8 mouse cellular contexts compared by ENCODE assay signal in the genomic region with DNA sequence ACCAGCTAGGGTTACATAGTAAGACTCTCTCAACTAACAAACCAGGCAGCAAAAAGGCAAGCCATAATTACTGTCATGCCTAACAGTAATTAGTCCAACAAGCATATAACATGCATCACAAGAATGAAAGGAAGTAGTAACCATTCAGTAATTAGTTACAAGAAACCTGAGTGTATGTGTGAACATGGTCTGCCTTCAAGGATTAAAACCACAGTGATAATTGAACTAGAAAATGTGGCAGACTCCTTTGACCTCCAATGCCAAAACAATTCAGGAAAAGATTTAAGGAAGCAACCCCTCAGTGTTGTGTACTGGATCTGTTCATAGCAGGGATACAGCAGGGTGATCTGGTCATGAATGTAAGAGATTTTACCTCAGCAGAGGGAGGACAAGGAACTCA. TPM values are rescaled to one million over a fixed set of nuclear protein-coding genes. Genes with fewer than 3 reads are reported as not detected.
DNase-seq lines count a peak whose midpoint lies in the region; ATAC-seq and TF ChIP-seq lines count a peak whose summit lies in the region.

No protein-coding gene starts in this region.

- H3K4me2 ChIP-seq in midbrain, embryonic 15.5 days, result peak overlapping the region; percentile 46; the same call in 1 of the 2 replicates
- H3K4me2 ChIP-seq in midbrain, embryonic 14.5 days (ENCODE audit: low read length), result no peak overlapping the region

- no peaks in the 10 kb centered on the region for H3K79me2 ChIP-seq in heart, adult 2 months (replicated peaks; ENCODE audit: control insufficient read depth, insufficient read depth, low read length)

- no peaks in the 10 kb centered on the region for H3K9me3 ChIP-seq in midbrain, embryonic 15.5 days
- H3K9me3 ChIP-seq in midbrain, embryonic 14.5 days (ENCODE audit: control insufficient read depth, low read length), result no peaks in the 10 kb centered on the region
- H3K9me3 ChIP-seq in limb, embryonic 10.5 days (replicated peaks), result no peaks in the 10 kb centered on the region

- H3K27me3 ChIP-seq in heart, adult 2 months (ENCODE audit: control insufficient read depth, insufficient read depth, low read length), result no peaks in the 10 kb centered on the region
- no peaks in the 10 kb centered on the region; the same call in 1 of the 2 replicates for H3K27me3 ChIP-seq in midbrain, embryonic 15.5 days (replicated peaks)
- no peaks in the 10 kb centered on the region for H3K27me3 ChIP-seq in midbrain, embryonic 14.5 days (ENCODE audit: control insufficient read depth, insufficient read depth, low read length)
- peaks cover 72% of the 10 kb centered on the region for H3K27me3 ChIP-seq in limb, embryonic 10.5 days (ENCODE audit: low read depth, poor library complexity, severe bottlenecking)
- H3K27me3 ChIP-seq in splenic B cell, adult 2 months (ENCODE audit: control insufficient read depth, insufficient read depth, low read length, poor library complexity, severe bottlenecking), result no peaks in the 10 kb centered on the region

- intact Hi-C loops in heart, adult 2 months (cut with DNase I), result no loop called here

- peaks cover 2% of the 10 kb centered on the region; the same call in 1 of the 2 replicates for H3K4me1 ChIP-seq in heart, adult 2 months (ENCODE audit: control insufficient read depth, insufficient read depth, low read length)
- H3K4me1 ChIP-seq in midbrain, embryonic 15.5 days, result no peaks in the 10 kb centered on the region
- H3K4me1 ChIP-seq in midbrain, embryonic 14.5 days (ENCODE audit: control insufficient read depth, insufficient read depth, low read length), result peaks cover 7% of the 10 kb centered on the region; the same call in 1 of the 2 replicates
- H3K4me1 ChIP-seq in limb, embryonic 10.5 days, result peaks cover 9% of the 10 kb centered on the region; the same call in 1 of the 2 replicates

- no peak for TF ChIP-seq EP300 in heart, adult 2 months (IDR thresholded peaks at IDR 0.05; ENCODE audit: insufficient read depth, low read depth, low read length)

- peak overlapping the region; percentile 52 for H3K4me3 ChIP-seq in heart, adult 2 months
- no peak overlapping the region for H3K4me3 ChIP-seq in midbrain, embryonic 15.5 days
- no peak overlapping the region for H3K4me3 ChIP-seq in midbrain, embryonic 14.5 days (replicated peaks; ENCODE audit: low read depth, low read length)
- no peak overlapping the region for H3K4me3 ChIP-seq in limb, embryonic 10.5 days

- no peaks in the 10 kb centered on the region for H3K36me3 ChIP-seq in heart, adult 2 months (ENCODE audit: control insufficient read depth, insufficient read depth, low read length)
- H3K36me3 ChIP-seq in midbrain, embryonic 15.5 days (replicated peaks), result no peaks in the 10 kb centered on the region
- no peaks in the 10 kb centered on the region for H3K36me3 ChIP-seq in midbrain, embryonic 14.5 days (ENCODE audit: control insufficient read depth, insufficient read depth, low read length)
- H3K36me3 ChIP-seq in limb, embryonic 10.5 days, result no peaks in the 10 kb centered on the region
- H3K36me3 ChIP-seq in splenic B cell, adult 2 months (ENCODE audit: control insufficient read depth, insufficient read depth, low read length, poor library complexity, severe bottlenecking), result no peaks in the 10 kb centered on the region

- DNase-seq in heart, adult 2 months, result no peak
- no peak for DNase-seq in heart, adult 11 months
- DNase-seq in midbrain, embryonic 14.5 days, result no peak
- no peak for DNase-seq in limb, embryonic 10.5 days (ENCODE audit: low spot score)
- peak; percentile 3 for DNase-seq in splenic B cell, adult 2 months (ENCODE audit: low read depth, low spot score)
- no peak for DNase-seq in kidney, postnatal 14 days

- no peak overlapping the region for H3K9ac ChIP-seq in heart, adult 2 months (ENCODE audit: low read depth, low read length)
- H3K9ac ChIP-seq in midbrain, embryonic 15.5 days, result no peak overlapping the region
- H3K9ac ChIP-seq in midbrain, embryonic 14.5 days (replicated peaks; ENCODE audit: low read length), result no peak overlapping the region

- no peak for TF ChIP-seq CTCF in heart, adult 2 months (IDR thresholded peaks at IDR 0.05)

- no peak for ATAC-seq in midbrain, embryonic 15.5 days (replicated peaks)
- ATAC-seq in midbrain, embryonic 14.5 days (ENCODE audit: low FRiP score, low TSS enrichment), result no peak
- ATAC-seq in inflammation-experienced regulatory T-cells, adult 6 months, result no peak

- TF ChIP-seq POLR2A in heart, adult 2 months (IDR thresholded peaks at IDR 0.05; ENCODE audit: insufficient read depth, low read depth, low read length), result no peak

- H3K27ac ChIP-seq in heart, adult 2 months, result peak overlapping the region; percentile 83
- H3K27ac ChIP-seq in midbrain, embryonic 15.5 days, result no peak overlapping the region
- H3K27ac ChIP-seq in midbrain, embryonic 14.5 days (replicated peaks; ENCODE audit: low read depth, low read length), result no peak overlapping the region
- H3K27ac ChIP-seq in limb, embryonic 10.5 days, result 0 out of 2 replicates have a peak overlapping the region, but pooled peaks have one; percentile 97

RNA-seq across cellular contexts. Expression of gene Tceanc, which starts 7.3 kb away (rescaled TPM):
- total RNA-seq in heart, adult 2 months (2021), result 1 to 10 TPM; 1.8 to 2.2 TPM
- 0.70 and 0.91 TPM in 2 replicates for polyA plus RNA-seq in heart, adult 2 months (2012; rRNA removed)
- 5.1 and 5.9 TPM in 2 replicates for polyA plus RNA-seq in midbrain, embryonic 15.5 days (2015; fragmentation: Nextera tagmentation; extraction: Ambion mirVana)
- 5.5 and 9.1 TPM in 2 replicates for polyA plus RNA-seq in midbrain, embryonic 14.5 days (2014; fragmentation: Nextera tagmentation; extraction: Ambion mirVana)
- 9.4 and 13.3 TPM in 2 replicates for polyA plus RNA-seq in limb, embryonic 10.5 days (2016; fragmentation: Nextera tagmentation; extraction: Ambion mirVana)
- polyA plus RNA-seq in inflammation-experienced regulatory T-cells, adult 6 months (2017; shearing (Covaris generic)), result 1 to 10 TPM; 6.7 to 8.6 (median 7.2) TPM

RNA-seq across cellular contexts. Expression of gene Rab9, which starts 31.4 kb away (rescaled TPM):
- 10 to 100 TPM; 21.9 to 25.8 TPM for total RNA-seq in heart, adult 2 months (2021)
- 8.3 and 13.7 TPM in 2 replicates for polyA plus RNA-seq in heart, adult 2 months (2012; rRNA removed)
- 35.2 and 37.0 TPM in 2 replicates for polyA plus RNA-seq in midbrain, embryonic 15.5 days (2015; fragmentation: Nextera tagmentation; extraction: Ambion mirVana)
- polyA plus RNA-seq in midbrain, embryonic 14.5 days (2014; fragmentation: Nextera tagmentation; extraction: Ambion mirVana), result 53.9 and 56.5 TPM in 2 replicates
- polyA plus RNA-seq in limb, embryonic 10.5 days (2016; fragmentation: Nextera tagmentation; extraction: Ambion mirVana), result 39.9 and 42.7 TPM in 2 replicates
- 10 to 100 TPM; 33.7 to 36.9 (median 33.7) TPM for polyA plus RNA-seq in inflammation-experienced regulatory T-cells, adult 6 months (2017; shearing (Covaris generic))

Comparison
In these comparisons a context has a peak if more than half of its experiments do, and no peak if none do; other contexts are left out.
1. H3K27ac ChIP-seq: peak in heart, adult 2 months (single experiment) and limb, embryonic 10.5 days (single experiment); none in midbrain, embryonic 15.5 days (single experiment) and midbrain, embryonic 14.5 days (single experiment).